Mouse (Mus musculus) neural tube, embryonic 14.5 days (tissue): ENCODE results near the gene Sec24b. TPM values are rescaled to one million over a fixed set of nuclear protein-coding genes. Genes with fewer than 3 reads are reported as not detected.

Source experiments
- ATAC-seq: fragments of 200-750 bp; cut with Nextera tagmentation; 2 replicates; pipeline ENCODE4 v1.8.0; 2017; ENCODE audit warnings: low read depth, mild to moderate bottlenecking, moderate TSS enrichment, moderate library complexity
- H3K27ac ChIP-seq: fragments of 300-500 bp; sonication (generic); 2 replicates; pipeline ENCODE4 v1.5.1; 2014; ENCODE audit warnings: low read depth, mild to moderate bottlenecking, control low read depth, low read length, moderate library complexity, mixed read lengths
- H3K27me3 ChIP-seq: fragments of 300-500 bp; sonication (generic); 2 replicates; pipeline ENCODE4 v1.6.1; 2014; ENCODE audit warnings: low read length; ENCODE audit not compliant: control insufficient read depth, insufficient read depth
- H3K36me3 ChIP-seq: fragments of 300-500 bp; sonication (generic); 2 replicates; pipeline ENCODE4 v1.6.1; 2014; ENCODE audit warnings: low read length, mixed read lengths; ENCODE audit not compliant: control insufficient read depth, insufficient read depth
- H3K4me1 ChIP-seq: fragments of 300-500 bp; sonication (generic); 2 replicates; pipeline ENCODE4 v1.6.1; 2014; ENCODE audit warnings: low read length; ENCODE audit not compliant: control insufficient read depth, insufficient read depth
- H3K4me2 ChIP-seq: fragments of 300-500 bp; sonication (generic); 2 replicates; pipeline ENCODE4 v1.6.1; 2014; ENCODE audit warnings: mild to moderate bottlenecking, low read depth, low read length, control low read depth
- H3K4me3 ChIP-seq: fragments of 300-500 bp; sonication (generic); 2 replicates; pipeline ENCODE4 v1.5.1; 2014; ENCODE audit warnings: low read depth, low read length, control low read depth, mixed read lengths
- H3K9ac ChIP-seq: fragments of 300-500 bp; sonication (generic); replicated peaks from 2 replicates; pipeline ENCODE4 v1.6.1; 2014; ENCODE audit warnings: low read depth, mild to moderate bottlenecking, control low read depth, low read length, mixed read lengths
- H3K9me3 ChIP-seq: fragments of 300-500 bp; sonication (generic); 2 replicates; pipeline ENCODE4 v1.6.1; 2016; ENCODE audit warnings: low read length; ENCODE audit not compliant: control insufficient read depth
- WGBS: fragments of 180-500 bp; shearing (Covaris S2); extraction: QIAGEN DNeasy Blood & Tissue Kit; methylation state at CpG from one replicate; pipeline ENCODE4 v1.1.7; 2014; 5-methylcytosine and 5-hydroxymethylcytosine counted together
- polyA plus RNA-seq: library from polyadenylated mRNA; unstranded; fragments of >200 nt; fragmentation: Nextera tagmentation; extraction: Ambion mirVana; gene quantifications from 2 replicates; pipeline ENCODE4 v1.2.1, GENCODE M21; 2014

The Sec24b gene
- polyA plus RNA-seq, 1 experiment from 2014 or later: 36.5 TPM

GRCm38 (mm10) chr3:130058488-130058887 lies 2.9 kb downstream of the Sec24b start:
- H3K36me3 ChIP-seq: no peaks in the 10 kb centered on the region
- no peak overlapping the region for H3K9ac ChIP-seq
- H3K4me2 ChIP-seq: no peak overlapping the region
- peaks cover 26% of the 10 kb centered on the region for H3K4me1 ChIP-seq
- H3K27me3 ChIP-seq: no peaks in the 10 kb centered on the region
- H3K27ac ChIP-seq: no peak overlapping the region
- no peaks in the 10 kb centered on the region for H3K9me3 ChIP-seq
- no peak overlapping the region for H3K4me3 ChIP-seq
- no peak for ATAC-seq
- 59% methylated on average over 2 of the region's 2 CpGs for WGBS

GRCm38 (mm10) chr3:130057569-130058345 lies 3.6 kb downstream of the Sec24b start:
- ATAC-seq: no peak
- Histone ChIP-seq H3K27me3 (no peaks in the 10 kb centered on the region), H3K4me1 (peaks cover 30% of the 10 kb centered on the region), H3K9me3 (no peaks in the 10 kb centered on the region), H3K9ac (no peak overlapping the region), H3K36me3 (no peaks in the 10 kb centered on the region), H3K4me3 (no peak overlapping the region), H3K27ac (no peak overlapping the region), H3K4me2 (no peak overlapping the region)
- WGBS: 49% methylated on average over 14 of the region's 14 CpGs

GRCm38 (mm10) chr3:130055416-130056385 lies 5.7 kb downstream of the Sec24b start:
- 92% methylated on average over 15 of the region's 15 CpGs for WGBS

GRCm38 (mm10) chr3:130054587-130054986 lies 6.8 kb downstream of the Sec24b start:
- Histone ChIP-seq H3K9me3 (no peaks in the 10 kb centered on the region), H3K4me1 (peaks cover 23% of the 10 kb centered on the region), H3K27ac (no peak overlapping the region), H3K4me3 (no peak overlapping the region), H3K4me2 (no peak overlapping the region), H3K36me3 (no peaks in the 10 kb centered on the region), H3K27me3 (no peaks in the 10 kb centered on the region), H3K9ac (no peak overlapping the region)
- WGBS: 89% methylated on average over 6 of the region's 6 CpGs
- ATAC-seq: no peak

More at GRCm38 (mm10) chr3:130055416-130056385, 5.7 kb downstream of the Sec24b start:
- H3K9me3 ChIP-seq: no peaks in the 10 kb centered on the region
- no peak for ATAC-seq
- no peak overlapping the region for H3K4me3 ChIP-seq
- no peak overlapping the region for H3K27ac ChIP-seq
- no peaks in the 10 kb centered on the region for H3K27me3 ChIP-seq
- H3K4me2 ChIP-seq: no peak overlapping the region
- peaks cover 23% of the 10 kb centered on the region for H3K4me1 ChIP-seq
- H3K9ac ChIP-seq: no peak overlapping the region
- no peaks in the 10 kb centered on the region for H3K36me3 ChIP-seq

GRCm38 (mm10) chr3:130053340-130054066 lies 7.8 kb downstream of the Sec24b start:
- Histone ChIP-seq H3K27ac (no peak overlapping the region), H3K27me3 (no peaks in the 10 kb centered on the region), H3K4me3 (no peak overlapping the region), H3K36me3 (no peaks in the 10 kb centered on the region), H3K9me3 (no peaks in the 10 kb centered on the region), H3K4me2 (no peak overlapping the region), H3K4me1 (peaks cover 13% of the 10 kb centered on the region), H3K9ac (no peak overlapping the region)
- no peak for ATAC-seq
- 76% methylated on average over 10 of the region's 10 CpGs for WGBS

GRCm38 (mm10) chr3:130052541-130053298 lies 8.6 kb downstream of the Sec24b start:
- Histone ChIP-seq H3K27ac (no peak overlapping the region), H3K36me3 (no peaks in the 10 kb centered on the region), H3K4me2 (no peak overlapping the region), H3K9ac (no peak overlapping the region), H3K4me1 (peaks cover 7% of the 10 kb centered on the region; the same call in 1 of the 2 replicates), H3K9me3 (no peaks in the 10 kb centered on the region), H3K4me3 (no peak overlapping the region), H3K27me3 (no peaks in the 10 kb centered on the region)
- no peak for ATAC-seq
- WGBS: 72% methylated on average over 6 of the region's 6 CpGs

DNA sequence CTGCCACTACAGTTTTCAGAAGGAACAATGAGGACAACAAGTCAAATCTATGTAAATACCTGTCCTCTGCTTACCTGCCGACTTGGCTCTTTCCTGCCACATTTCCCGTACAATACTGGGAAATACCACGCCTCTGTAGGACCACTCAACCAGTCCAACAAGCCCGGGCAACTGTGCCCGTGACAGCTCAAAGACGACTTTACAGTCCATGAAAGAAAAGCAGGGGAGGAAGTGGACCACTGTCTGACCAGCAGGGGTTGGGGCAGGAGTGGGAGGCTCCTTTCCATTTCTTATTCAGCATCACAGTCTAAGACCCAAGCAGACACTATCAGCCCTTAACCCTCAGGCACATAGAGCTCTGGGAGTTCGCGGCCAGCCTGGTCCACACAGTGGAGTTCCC lies 9.2 kb downstream of the Sec24b start:
- no peak overlapping the region for H3K4me3 ChIP-seq
- WGBS: 81% methylated on average over 8 of the region's 8 CpGs
- H3K9ac ChIP-seq: no peak overlapping the region
- no peak for ATAC-seq
- H3K4me1 ChIP-seq: peaks cover 7% of the 10 kb centered on the region; the same call in 1 of the 2 replicates
- no peaks in the 10 kb centered on the region for H3K36me3 ChIP-seq
- no peak overlapping the region for H3K27ac ChIP-seq
- no peaks in the 10 kb centered on the region for H3K27me3 ChIP-seq
- H3K9me3 ChIP-seq: no peaks in the 10 kb centered on the region
- no peak overlapping the region for H3K4me2 ChIP-seq

DNA sequence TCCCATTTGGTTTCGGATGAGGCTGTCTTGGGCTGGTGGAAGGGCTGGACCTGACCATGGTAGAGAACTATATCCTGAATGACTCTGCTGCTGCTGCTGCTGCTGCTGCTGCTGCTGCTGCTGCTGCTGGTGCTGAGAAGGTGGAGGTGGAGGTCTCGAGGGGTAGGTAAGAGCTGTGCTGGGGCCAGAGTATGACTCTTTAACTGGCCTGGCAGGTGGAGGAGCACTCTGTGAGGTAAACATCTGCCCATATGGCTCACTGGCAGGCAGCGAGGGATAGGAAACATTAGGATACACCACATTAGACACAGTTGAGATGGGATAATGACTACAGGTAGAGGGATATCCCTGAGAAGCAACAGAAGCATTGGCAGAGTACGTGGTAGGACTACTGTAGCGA lies 20.6 kb downstream of the Sec24b start:
- no peaks in the 10 kb centered on the region for H3K9me3 ChIP-seq
- ATAC-seq: no peak
- H3K27me3 ChIP-seq: no peaks in the 10 kb centered on the region
- H3K4me3 ChIP-seq: no peak overlapping the region
- 96% methylated on average over 5 of the region's 5 CpGs for WGBS
- no peaks in the 10 kb centered on the region; the same call in 1 of the 2 replicates for H3K36me3 ChIP-seq
- no peak overlapping the region for H3K9ac ChIP-seq
- no peak overlapping the region for H3K27ac ChIP-seq
- H3K4me2 ChIP-seq: no peak overlapping the region
- H3K4me1 ChIP-seq: no peaks in the 10 kb centered on the region
